Mouse (Mus musculus): ENCODE measurements around the gene Moap1. TPM values are rescaled to one million over a fixed set of nuclear protein-coding genes. Genes with fewer than 3 reads are reported as not detected.

Gene Moap1
- polyA plus RNA-seq (2015; fragmentation: Nextera tagmentation; extraction: Ambion mirVana): 19.0 and 19.5 TPM in 2 replicates

DNA sequence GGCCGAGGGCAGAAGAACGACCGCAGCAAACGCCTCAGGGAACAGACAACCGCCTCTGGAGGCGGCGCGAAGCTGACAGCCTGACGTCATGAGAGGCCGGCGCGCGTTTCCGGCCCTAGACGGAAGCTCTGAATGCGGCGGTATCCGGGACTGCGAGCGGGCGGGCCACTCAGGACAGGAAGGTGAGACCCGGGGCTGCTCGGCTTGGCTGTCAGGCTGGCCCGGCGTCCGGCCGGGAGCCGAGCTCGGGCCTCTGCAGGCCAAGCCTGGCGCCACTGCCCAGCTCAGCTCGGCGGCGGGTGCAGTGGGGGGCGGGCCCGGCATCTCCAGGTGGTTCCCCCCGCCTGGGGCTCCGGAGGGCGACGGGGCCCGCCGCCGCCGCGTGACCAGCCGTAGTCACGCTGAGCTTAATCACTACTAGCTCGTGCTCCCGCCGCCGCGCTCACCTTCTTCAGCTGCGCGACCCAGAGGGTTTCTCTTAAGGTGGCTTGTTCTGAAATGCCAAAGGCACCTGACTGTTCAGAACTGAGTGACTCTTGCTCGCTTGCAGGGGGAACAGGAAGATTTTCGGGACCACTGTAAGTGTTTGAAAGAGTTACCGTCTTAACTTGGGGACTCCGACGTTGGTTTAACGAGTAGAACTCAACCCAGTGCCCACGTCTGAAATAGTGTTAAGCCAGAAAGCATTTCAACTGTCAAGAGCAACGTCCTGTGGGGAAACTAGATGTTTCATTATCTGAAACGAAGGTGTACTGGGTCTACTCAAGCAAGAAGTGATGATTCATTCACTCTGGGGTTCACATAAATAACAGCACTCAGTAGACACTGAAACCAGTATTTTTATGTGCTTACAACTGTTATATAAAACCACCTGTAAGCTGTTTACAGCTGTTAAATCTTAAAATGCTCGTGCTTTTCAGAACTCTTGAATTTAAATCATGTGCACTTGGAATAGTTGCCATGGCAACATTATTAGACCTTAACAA is at the start of gene Moap1, which contains the start of gene Tmem251:
Moap1 (minus strand) TSS at position 73 of the 986 bp plus-strand sequence.
Tmem251 (plus strand) TSS at position 174 of the 986 bp plus-strand sequence.
- WGBS: under 1% methylated on average over 62 of the region's 63 CpGs
- Histone ChIP-seq H3K27me3 (ENCODE audit: control insufficient read depth, insufficient read depth, low read length) (no peaks in the 10 kb centered on the region), H3K4me1 (ENCODE audit: control insufficient read depth, insufficient read depth, low read length) (peaks cover 18% of the 10 kb centered on the region), H3K4me3 (ENCODE audit: low read length) (peak within 1 kb of the TSS; percentile 92), H3K27ac (ENCODE audit: low read length) (peak within 1 kb of the TSS; percentile 97), H3K4me2 (ENCODE audit: low read depth, low read length) (peak within 1 kb of the TSS; percentile 83), H3K9me3 (replicated peaks; ENCODE audit: control insufficient read depth, low read length) (no peaks in the 10 kb centered on the region), H3K9ac (ENCODE audit: low read length) (peak within 1 kb of the TSS; percentile 93), H3K36me3 (ENCODE audit: control insufficient read depth, insufficient read depth) (0 out of 2 replicates have a peak, but pooled peaks cover 3% of the 10 kb centered on the region)
- peak; percentile 95 for ATAC-seq (replicated peaks; ENCODE audit: extremely low read depth, insufficient read depth, low FRiP score)

- WGBS: 81% methylated on average over 7 of the region's 7 CpGs
Observed at GRCm38 (mm10) chr12:102787927-102788326, 44.5 kb upstream of the Moap1 start.

GRCm38 (mm10) chr12:102785593-102785985 is 42.1 kb upstream of the Moap1 start:
- no peak for ATAC-seq (replicated peaks; ENCODE audit: extremely low read depth, insufficient read depth, low FRiP score)
- no peak overlapping the region for H3K27ac ChIP-seq (ENCODE audit: low read length)
- no peaks in the 10 kb centered on the region for H3K4me1 ChIP-seq (ENCODE audit: control insufficient read depth, insufficient read depth, low read length)
- H3K9me3 ChIP-seq (replicated peaks; ENCODE audit: control insufficient read depth, low read length): no peaks in the 10 kb centered on the region
- H3K4me3 ChIP-seq (ENCODE audit: low read length): no peak overlapping the region
- no peak overlapping the region for H3K4me2 ChIP-seq (ENCODE audit: low read depth, low read length)
- peaks cover 34% of the 10 kb centered on the region for H3K36me3 ChIP-seq (ENCODE audit: control insufficient read depth, insufficient read depth)
- no peaks in the 10 kb centered on the region for H3K27me3 ChIP-seq (ENCODE audit: control insufficient read depth, insufficient read depth, low read length)
- 80% methylated on average over 5 of the region's 5 CpGs for WGBS
- no peak overlapping the region for H3K9ac ChIP-seq (ENCODE audit: low read length)

More at GRCm38 (mm10) chr12:102787927-102788326, 44.5 kb upstream of the Moap1 start:
- Histone ChIP-seq H3K4me2 (ENCODE audit: low read depth, low read length) (no peak overlapping the region), H3K36me3 (ENCODE audit: control insufficient read depth, insufficient read depth) (peaks cover 47% of the 10 kb centered on the region), H3K9me3 (replicated peaks; ENCODE audit: control insufficient read depth, low read length) (no peaks in the 10 kb centered on the region), H3K9ac (ENCODE audit: low read length) (no peak overlapping the region), H3K4me1 (ENCODE audit: control insufficient read depth, insufficient read depth, low read length) (no peaks in the 10 kb centered on the region), H3K27me3 (ENCODE audit: control insufficient read depth, insufficient read depth, low read length) (no peaks in the 10 kb centered on the region), H3K27ac (ENCODE audit: low read length) (no peak overlapping the region), H3K4me3 (ENCODE audit: low read length) (no peak overlapping the region)
- 0 out of 2 replicates have a peak, but pooled peaks have one; percentile 60 for ATAC-seq (replicated peaks; ENCODE audit: extremely low read depth, insufficient read depth, low FRiP score)

- no peak for ATAC-seq (replicated peaks; ENCODE audit: extremely low read depth, insufficient read depth, low FRiP score)
- peaks cover 29% of the 10 kb centered on the region for H3K36me3 ChIP-seq (ENCODE audit: control insufficient read depth, insufficient read depth)
Observed at GRCm38 (mm10) chr12:102784899-102785592, 41.6 kb upstream of the Moap1 start.

GRCm38 (mm10) chr12:102782841-102783240 is 39.4 kb upstream of the Moap1 start:
- H3K9me3 ChIP-seq (replicated peaks; ENCODE audit: control insufficient read depth, low read length): no peaks in the 10 kb centered on the region
- no peak; the same call in 1 of the 2 replicates for ATAC-seq (replicated peaks; ENCODE audit: extremely low read depth, insufficient read depth, low FRiP score)
- H3K4me2 ChIP-seq (ENCODE audit: low read depth, low read length): no peak overlapping the region
- H3K27me3 ChIP-seq (ENCODE audit: control insufficient read depth, insufficient read depth, low read length): no peaks in the 10 kb centered on the region
- no peaks in the 10 kb centered on the region for H3K4me1 ChIP-seq (ENCODE audit: control insufficient read depth, insufficient read depth, low read length)
- H3K27ac ChIP-seq (ENCODE audit: low read length): no peak overlapping the region
- H3K9ac ChIP-seq (ENCODE audit: low read length): no peak overlapping the region
- WGBS: 89% methylated on average over 5 of the region's 5 CpGs
- H3K4me3 ChIP-seq (ENCODE audit: low read length): no peak overlapping the region
- peaks cover 21% of the 10 kb centered on the region for H3K36me3 ChIP-seq (ENCODE audit: control insufficient read depth, insufficient read depth)

More at GRCm38 (mm10) chr12:102784899-102785592, 41.6 kb upstream of the Moap1 start:
- no peak overlapping the region for H3K27ac ChIP-seq (ENCODE audit: low read length)
- WGBS: 87% methylated on average over 19 of the region's 19 CpGs
- no peaks in the 10 kb centered on the region for H3K27me3 ChIP-seq (ENCODE audit: control insufficient read depth, insufficient read depth, low read length)
- H3K9me3 ChIP-seq (replicated peaks; ENCODE audit: control insufficient read depth, low read length): no peaks in the 10 kb centered on the region
- no peak overlapping the region for H3K4me3 ChIP-seq (ENCODE audit: low read length)
- H3K9ac ChIP-seq (ENCODE audit: low read length): no peak overlapping the region
- H3K4me2 ChIP-seq (ENCODE audit: low read depth, low read length): no peak overlapping the region
- H3K4me1 ChIP-seq (ENCODE audit: control insufficient read depth, insufficient read depth, low read length): no peaks in the 10 kb centered on the region

- H3K9ac ChIP-seq (ENCODE audit: low read length): no peak overlapping the region
- no peaks in the 10 kb centered on the region for H3K9me3 ChIP-seq (replicated peaks; ENCODE audit: control insufficient read depth, low read length)
- no peak overlapping the region for H3K27ac ChIP-seq (ENCODE audit: low read length)
- ATAC-seq (replicated peaks; ENCODE audit: extremely low read depth, insufficient read depth, low FRiP score): no peak; the same call in 1 of the 2 replicates
- no peak overlapping the region for H3K4me2 ChIP-seq (ENCODE audit: low read depth, low read length)
- H3K4me3 ChIP-seq (ENCODE audit: low read length): no peak overlapping the region
- H3K27me3 ChIP-seq (ENCODE audit: control insufficient read depth, insufficient read depth, low read length): no peaks in the 10 kb centered on the region
- peaks cover 21% of the 10 kb centered on the region for H3K36me3 ChIP-seq (ENCODE audit: control insufficient read depth, insufficient read depth)
- no peaks in the 10 kb centered on the region for H3K4me1 ChIP-seq (ENCODE audit: control insufficient read depth, insufficient read depth, low read length)
- 46% methylated on average over 3 of the region's 3 CpGs for WGBS
Observed at GRCm38 (mm10) chr12:102779452-102779851, 36.0 kb upstream of the Moap1 start.

DNA sequence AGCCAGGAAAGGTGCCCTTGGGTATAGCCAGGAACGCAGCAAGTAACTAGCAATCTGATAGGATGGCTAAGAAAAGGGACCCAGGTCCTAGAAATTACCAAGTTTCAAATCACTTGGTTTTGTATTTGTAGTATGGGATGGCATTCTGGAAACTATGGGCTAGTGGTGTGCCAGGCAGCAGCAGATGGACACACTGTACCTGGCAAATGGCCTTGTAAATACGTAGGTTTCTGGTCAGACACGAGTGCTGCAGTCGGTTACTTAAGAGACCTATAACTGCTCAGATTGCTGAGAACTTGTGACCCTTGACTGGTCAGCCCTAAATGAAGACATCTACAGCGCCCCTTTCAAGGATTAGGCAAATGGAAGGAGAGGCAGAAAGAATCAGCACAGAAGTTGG is 34.7 kb upstream of the Moap1 start:
- WGBS: 81% methylated on average over 5 of the region's 5 CpGs
- H3K9ac ChIP-seq (ENCODE audit: low read length): no peak overlapping the region
- H3K36me3 ChIP-seq (ENCODE audit: control insufficient read depth, insufficient read depth): peaks cover 30% of the 10 kb centered on the region
- no peak overlapping the region for H3K4me3 ChIP-seq (ENCODE audit: low read length)
- H3K4me2 ChIP-seq (ENCODE audit: low read depth, low read length): no peak overlapping the region
- no peaks in the 10 kb centered on the region for H3K9me3 ChIP-seq (replicated peaks; ENCODE audit: control insufficient read depth, low read length)
- ATAC-seq (replicated peaks; ENCODE audit: extremely low read depth, insufficient read depth, low FRiP score): no peak
- no peaks in the 10 kb centered on the region for H3K4me1 ChIP-seq (ENCODE audit: control insufficient read depth, insufficient read depth, low read length)
- H3K27ac ChIP-seq (ENCODE audit: low read length): no peak overlapping the region
- no peaks in the 10 kb centered on the region for H3K27me3 ChIP-seq (ENCODE audit: control insufficient read depth, insufficient read depth, low read length)

GRCm38 (mm10) chr12:102776035-102776434 is 32.6 kb upstream of the Moap1 start:
- no peak for ATAC-seq (replicated peaks; ENCODE audit: extremely low read depth, insufficient read depth, low FRiP score)
- Histone ChIP-seq H3K4me3 (ENCODE audit: low read length) (no peak overlapping the region), H3K27ac (ENCODE audit: low read length) (no peak overlapping the region), H3K4me1 (ENCODE audit: control insufficient read depth, insufficient read depth, low read length) (no peaks in the 10 kb centered on the region), H3K9ac (ENCODE audit: low read length) (no peak overlapping the region), H3K4me2 (ENCODE audit: low read depth, low read length) (no peak overlapping the region), H3K36me3 (ENCODE audit: control insufficient read depth, insufficient read depth) (peaks cover 41% of the 10 kb centered on the region), H3K27me3 (ENCODE audit: control insufficient read depth, insufficient read depth, low read length) (no peaks in the 10 kb centered on the region), H3K9me3 (replicated peaks; ENCODE audit: control insufficient read depth, low read length) (0 out of 2 replicates have a peak, but pooled peaks cover 3% of the 10 kb centered on the region)
- WGBS: 91% methylated on average over 14 of the region's 14 CpGs
